Mouse (Mus musculus): ENCODE results near the gene Zcchc7. TPM values are rescaled to one million over a fixed set of nuclear protein-coding genes. Genes with fewer than 3 reads are reported as not detected.
"Not testable (repeated sequence)": the region's sequence is repeated elsewhere in the genome, so short reads cannot be mapped to it uniquely, and the experiment has no call there.

The Zcchc7 gene
- total RNA-seq, 2 experiments from 2014 or later = 68.9 to 70.7 TPM

DNA sequence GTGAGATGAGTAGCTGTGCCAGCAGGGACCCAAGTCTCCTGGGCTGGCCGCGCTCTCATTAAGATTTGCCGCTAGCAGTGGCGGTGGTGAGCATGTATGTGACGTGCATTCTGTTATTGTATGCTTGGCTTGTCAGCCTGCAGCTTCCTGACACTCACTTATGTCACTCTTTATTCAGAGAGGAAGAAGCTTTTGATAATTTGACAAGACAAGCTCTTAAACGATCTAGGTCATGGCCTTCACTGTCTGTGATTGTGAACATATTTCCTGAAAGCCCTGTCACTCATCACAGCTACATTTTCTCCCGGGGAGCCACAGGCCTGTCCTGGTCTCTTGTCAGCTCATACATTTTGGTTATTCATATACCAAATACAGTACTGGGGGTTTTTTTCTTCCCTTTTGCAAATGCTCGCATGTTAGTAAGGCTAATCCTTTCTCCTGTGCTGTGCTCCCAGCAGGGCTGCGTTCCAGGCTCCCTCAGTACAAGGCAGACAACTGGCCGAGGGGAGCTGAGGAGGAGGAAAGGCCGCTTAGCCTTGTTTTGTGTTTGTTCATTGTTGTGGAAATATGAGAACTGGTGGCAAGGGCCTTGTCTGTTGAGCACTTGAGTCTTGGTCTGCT is 150.1 kb downstream of the Zcchc7 start:
- peak; percentile 67 for DNase-seq
- intact Hi-C loops (cut with DNase I) = loop anchor here (10.0 kb wide), 1 partner anchor 151 kb away; the partner anchor contains the start of gene Zcchc7

DNA sequence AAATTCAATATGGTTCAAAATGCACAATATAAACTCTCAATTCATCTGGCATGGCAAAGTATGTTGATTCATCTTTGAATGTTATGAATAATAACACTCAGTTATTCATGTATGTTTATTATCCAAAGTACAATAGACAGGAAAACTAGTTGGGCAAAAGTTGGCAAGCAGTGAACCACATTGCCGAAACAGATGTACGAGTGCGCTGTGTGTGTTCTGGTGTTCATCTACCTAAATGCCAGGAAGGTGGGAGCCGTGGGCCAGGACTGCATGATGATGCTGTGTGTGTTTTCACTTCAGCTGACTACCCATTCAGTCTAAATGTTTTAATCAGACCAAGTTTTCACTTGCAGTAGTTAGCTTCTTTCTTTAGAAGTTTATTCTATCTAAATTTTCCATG is 150.7 kb downstream of the Zcchc7 start:
- intact Hi-C loops (cut with DNase I) = loop anchor here (10.0 kb wide), 1 partner anchor 152 kb away; the partner anchor contains the start of gene Zcchc7

DNA sequence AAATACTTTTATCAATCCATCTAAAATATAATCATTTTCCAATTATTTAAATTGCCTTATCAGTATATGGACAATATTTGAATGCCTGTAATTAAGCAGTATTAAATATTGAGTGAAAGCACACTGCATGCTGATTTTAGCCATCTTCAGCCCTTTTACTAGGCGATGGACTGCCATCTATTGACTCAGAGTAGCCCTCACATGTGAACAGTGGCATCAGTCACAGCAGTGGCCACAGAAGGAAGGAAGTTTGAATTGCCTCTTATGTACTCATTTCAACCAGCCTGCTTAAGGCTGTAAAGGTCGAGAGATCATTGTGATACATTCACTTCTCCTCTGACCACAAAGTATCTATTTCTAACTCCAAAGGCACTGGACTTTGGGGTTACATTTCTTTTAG is 154.4 kb downstream of the Zcchc7 start:
- peak; percentile 3 for DNase-seq
- intact Hi-C loops (cut with DNase I) = no loop called here

More for the DNA sequence above, 150.7 kb downstream of the Zcchc7 start:
- DNase-seq = peak; percentile 6

DNA sequence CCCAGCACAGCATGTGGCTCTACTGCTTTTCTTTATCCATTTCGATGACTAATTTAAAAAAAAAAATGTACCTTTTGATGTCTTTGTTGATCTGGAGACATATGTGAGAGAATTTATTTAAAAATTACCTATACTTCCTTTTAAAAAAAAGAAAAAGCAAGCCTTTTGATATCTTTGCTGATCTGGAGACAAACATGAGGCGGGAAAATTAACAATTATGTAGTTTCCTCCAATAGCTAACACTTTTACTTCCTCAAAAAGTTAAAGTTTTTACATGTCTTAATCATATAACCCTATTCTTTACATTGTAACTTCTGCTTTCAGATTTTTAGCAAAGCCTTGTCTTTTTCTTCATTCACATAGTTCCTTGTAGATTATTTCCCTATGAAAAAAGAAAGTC is 155.2 kb downstream of the Zcchc7 start:
- DNase-seq = no peak
- intact Hi-C loops (cut with DNase I) = no loop called here

DNA sequence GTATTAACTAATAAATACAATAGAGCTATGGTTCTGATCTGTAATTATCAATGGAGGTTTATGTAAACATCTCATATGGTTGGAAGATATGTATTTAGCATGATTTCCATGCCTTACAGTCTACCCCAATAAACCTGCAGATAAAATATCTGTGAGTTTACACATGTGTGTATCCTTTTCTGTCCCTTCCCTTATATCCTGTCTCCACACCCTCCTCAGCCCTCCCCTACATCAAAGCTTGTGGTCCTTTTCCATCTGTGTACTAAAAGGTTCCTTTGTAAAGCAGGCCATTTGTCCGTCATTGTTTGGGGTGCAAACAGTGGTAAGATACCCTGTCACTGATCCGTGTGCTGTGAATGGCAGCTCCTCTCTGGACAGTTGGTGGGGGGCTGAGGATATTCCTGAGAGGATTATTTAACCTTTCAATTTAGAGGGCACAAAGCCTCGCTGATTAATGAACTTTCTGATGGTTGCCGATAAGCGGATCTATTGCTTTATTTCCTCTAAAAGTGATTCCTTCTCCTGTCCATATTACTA is 161.7 kb downstream of the Zcchc7 start:
- intact Hi-C loops (cut with DNase I) = no loop called here
- no peak for DNase-seq

DNA sequence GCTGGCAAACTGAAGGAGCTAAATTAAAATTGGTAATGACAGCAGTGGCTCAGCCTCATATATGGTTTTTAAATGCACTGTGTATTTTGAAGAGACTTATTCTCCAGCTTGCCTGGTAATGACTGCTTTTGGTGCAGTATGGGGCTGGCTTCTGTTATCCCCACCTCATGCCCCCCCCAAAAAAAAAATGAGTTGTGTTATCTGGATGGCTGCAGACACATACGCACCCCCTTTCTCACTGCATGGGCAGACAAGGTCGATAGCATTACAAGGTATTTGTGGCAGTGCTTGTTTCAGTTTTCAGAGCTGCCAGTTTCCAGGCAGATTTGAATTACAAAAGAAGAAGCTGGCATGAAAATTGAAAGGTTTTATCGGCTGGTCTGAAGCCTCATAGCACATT is 162.2 kb downstream of the Zcchc7 start:
- DNase-seq = no peak
- intact Hi-C loops (cut with DNase I) = no loop called here

DNA sequence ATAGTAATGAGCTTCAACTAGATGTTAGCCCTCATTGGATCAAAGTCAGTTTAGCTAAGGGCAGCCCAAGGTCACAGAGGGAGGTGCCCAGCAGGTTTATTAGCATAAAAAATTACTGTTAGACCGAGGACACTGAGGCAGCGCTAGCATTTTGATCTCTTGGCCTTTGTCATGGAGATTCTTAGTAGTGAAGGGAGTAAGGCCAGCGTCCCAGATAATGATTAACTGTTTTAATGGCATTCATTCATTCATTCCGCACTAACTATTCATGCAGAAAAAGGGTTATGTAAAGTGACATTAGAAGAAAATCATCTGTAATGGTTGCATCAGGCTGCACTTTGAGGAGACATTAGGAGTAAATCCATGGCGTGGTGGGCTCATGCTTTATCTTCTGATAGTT is 165.2 kb downstream of the Zcchc7 start:
- intact Hi-C loops (cut with DNase I) = no loop called here

DNA sequence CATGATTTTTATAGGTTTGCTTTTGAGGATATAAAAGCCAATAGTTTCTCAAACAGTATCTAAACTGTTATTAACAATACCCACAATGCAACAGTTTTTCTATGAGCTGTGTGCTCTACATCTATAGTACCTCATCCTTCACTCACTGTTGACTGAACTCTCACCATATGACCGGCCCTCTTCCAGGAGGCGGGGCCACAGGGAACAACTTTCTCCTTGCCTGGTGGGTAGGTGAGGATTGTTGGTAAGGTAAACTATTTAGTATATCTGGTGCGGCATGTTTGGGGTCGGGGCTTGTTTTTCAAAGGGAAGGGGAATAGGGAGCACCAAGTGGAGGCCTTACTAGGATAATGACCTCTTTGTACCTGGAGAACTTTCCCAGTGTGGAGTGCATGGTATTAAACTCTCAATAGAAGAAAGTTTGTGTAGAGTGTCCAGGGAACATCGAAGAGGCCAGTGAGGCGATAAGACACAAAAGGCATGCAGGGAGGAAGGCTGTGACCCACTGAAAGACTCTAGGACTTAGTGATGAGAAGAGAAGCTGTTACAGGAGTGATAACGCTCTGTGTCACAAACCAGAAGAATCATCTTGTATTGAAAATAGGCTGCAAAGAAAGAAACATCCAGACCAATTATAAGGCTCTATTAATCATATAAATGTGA is 166.9 kb downstream of the Zcchc7 start:
- no peak for DNase-seq
- intact Hi-C loops (cut with DNase I) = no loop called here

More for the DNA sequence above, 165.2 kb downstream of the Zcchc7 start:
- no peak for DNase-seq

DNA sequence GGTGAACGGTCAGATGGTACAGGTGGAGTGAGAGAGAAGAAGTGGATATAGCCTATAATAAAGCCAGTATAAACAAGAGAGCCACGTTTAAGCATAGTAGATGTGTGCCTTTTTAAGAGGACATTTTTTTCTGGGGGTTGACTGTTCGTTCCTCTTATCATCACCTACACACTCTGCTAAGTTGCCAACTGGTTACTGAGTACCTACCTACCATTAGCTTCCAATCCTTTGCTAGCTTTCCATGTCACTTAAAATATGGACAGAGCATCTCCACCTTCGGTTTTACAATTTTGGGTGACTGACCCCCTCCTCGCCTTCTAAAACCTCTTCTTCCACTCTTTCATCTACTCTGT is 167.4 kb downstream of the Zcchc7 start:
- no peak for DNase-seq
- intact Hi-C loops (cut with DNase I) = no loop called here

DNA sequence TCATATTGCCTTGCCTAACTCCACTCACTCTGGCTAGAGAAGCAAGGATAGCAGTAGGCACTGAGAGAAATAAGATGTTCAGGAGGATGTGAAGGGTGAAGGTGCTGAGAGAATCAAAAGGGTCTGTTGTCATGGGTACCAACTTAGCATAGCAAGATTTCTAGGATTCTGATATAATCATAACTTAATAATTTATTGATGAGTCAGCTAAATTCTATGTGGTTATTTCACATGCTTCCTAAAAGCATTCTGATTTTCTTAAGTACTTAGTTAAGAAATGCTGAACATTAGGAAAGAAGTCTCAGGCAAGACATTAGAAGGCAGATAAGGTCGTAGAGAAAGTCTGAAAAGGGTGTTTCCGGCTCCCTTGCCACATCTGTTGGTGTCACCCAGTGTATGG is 172.3 kb downstream of the Zcchc7 start:
- intact Hi-C loops (cut with DNase I) = no loop called here
- DNase-seq = no peak

DNA sequence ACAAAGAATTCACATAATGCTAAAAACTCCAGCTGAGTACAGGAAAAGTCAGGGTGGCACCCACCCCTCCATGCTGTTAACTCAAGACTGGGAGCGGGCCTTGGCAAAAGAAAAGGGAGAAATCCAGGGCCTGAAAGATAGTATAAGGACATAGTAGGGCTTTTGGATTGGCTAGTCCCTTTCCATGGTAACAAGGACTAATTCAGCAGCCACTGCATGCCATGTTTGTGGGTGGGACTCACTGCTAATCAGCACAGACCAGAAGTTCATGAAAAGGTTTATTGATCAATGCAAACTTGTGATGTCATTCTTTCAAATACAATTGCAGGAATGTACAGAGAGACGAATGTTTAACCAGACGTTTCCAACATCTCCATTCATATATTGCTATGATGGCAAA is 173.1 kb downstream of the Zcchc7 start:
- intact Hi-C loops (cut with DNase I) = no loop called here
- no peak for DNase-seq

DNA sequence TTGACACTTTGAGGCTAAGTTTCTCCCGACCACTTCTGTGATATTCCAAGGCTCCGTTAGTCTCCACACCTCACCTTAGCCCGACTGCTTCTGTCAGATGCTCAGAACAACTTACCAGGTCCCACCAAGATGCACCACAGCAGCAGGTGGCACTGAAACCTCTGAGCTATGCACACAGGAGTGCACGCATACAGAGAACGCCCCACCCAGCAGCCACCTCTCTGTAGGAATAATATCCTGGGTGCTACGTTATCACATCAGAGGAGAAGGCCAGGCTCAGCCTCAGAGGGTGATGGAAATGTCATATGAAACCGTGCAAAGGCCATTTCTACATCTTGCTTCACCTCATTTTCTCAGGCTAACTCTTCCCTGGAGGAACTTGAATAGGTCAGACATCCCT is 174.7 kb downstream of the Zcchc7 start:
- no peak for DNase-seq
- intact Hi-C loops (cut with DNase I) = no loop called here

DNA sequence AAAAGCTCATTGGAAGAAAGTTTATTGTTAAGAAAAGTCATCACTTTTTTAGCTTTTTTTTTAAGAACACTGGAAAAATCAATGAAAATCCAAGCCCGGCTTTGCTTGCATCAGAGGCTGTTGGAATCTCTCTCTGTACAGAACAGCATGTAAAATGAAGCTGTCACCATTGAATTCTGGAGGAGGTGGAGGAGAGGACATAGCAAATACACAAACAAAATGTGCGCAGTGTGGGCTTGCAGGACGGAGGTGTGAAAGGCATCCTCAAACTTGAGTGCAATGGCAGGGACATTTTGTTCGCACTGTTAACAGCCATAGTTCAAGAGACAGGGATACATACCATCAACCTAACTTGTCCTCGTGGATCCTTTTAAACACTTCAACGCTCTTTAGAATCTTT is 176.1 kb downstream of the Zcchc7 start:
- no peak for DNase-seq
- intact Hi-C loops (cut with DNase I) = no loop called here

DNA sequence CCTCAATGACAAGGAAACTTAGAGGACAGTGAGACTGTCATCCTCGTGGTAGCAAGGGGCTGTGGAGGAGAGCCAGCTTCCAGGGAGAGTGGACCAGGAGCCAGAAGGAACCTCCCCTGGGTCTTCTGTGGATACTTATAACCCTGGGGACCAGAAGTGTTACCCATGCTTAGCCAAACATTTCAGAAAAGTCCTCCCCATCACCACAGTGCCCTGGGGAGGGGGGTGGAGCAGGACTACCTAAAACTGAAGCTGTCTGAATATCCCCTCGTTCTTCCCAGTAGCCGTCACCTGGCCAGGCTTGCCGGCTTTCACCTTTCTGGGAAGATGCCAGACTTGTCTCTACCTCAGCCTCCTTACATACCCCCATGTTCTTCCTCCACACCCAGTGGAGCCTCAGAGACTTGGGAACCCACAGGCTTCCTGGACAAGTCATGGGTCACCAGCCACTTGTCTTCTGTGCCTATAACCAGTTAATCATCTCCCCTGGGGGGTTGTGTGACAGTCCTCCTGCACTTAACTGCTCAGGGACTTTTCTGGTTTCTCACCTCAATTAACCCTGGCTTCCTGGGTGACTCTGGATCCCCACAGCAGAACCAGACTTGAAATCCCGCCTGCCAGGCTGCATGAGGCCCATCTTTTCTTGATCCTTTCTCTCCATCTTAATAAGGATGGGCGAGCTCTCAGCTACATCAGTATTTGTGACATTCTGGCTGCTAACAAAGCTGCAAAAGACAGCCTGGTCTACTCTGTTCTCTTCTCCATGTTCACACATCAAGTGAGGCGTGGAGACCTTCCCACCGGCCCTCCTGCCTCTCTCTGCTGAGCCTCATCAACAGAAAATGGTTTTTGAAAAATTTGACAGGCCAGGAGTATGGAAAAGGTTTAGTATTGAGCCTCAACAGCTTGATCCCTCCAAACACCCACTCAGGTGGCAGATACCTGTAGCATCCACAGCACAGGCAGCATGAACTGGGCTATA is 183.0 kb downstream of the Zcchc7 start:
- no peak for DNase-seq
- intact Hi-C loops (cut with DNase I) = no loop called here

DNA sequence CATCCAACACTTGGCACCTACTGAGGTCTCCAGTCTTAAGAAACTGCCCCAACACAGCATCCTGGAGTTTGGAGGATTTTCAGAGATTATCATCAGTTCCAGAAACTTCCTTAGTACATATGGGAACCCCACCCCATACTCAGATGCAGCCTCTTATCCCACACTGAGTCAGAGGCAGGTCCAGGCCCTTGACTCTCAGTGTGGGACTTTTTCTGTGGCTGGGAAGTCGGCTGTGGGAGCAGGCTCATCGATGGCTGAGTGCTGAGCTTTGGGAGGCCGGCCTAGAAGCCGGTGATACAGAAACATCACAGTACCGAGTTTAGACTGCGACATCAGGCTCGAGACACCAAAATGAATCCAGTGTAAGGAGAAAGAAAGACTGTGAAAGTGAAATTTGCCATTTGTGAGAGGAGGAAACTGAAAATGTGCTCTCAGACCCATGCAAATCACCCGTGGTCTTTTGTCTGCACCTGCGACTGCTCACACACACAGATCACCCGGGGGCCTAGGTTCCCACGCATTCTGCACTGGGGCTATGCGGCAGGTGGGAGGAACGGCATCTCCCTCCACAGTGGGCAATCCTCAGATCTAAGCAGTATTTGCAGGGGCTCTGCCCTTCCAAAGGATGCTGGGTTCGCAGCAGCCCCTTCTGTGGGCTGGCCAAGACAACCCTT is 184.0 kb downstream of the Zcchc7 start:
- DNase-seq = no peak
- intact Hi-C loops (cut with DNase I) = no loop called here

DNA sequence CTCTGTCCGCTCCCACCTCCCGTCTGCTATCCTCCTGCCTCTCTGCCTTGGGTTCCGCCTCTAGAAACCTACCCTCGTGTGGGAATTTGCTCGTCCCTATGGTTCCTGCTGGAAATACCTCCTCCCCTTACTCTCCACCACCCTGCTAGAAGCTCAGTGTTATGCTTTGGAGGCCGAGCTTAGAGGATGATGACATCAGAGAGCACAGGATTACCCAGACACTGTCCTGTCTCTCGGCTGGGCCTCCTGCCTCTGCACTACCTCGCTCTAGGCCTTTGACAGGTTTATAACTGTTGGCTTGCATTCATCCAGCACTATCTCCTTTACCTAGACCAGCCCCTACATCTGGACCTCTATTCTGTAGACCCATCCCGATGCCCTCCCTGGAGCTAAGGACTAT is 184.6 kb downstream of the Zcchc7 start:
- intact Hi-C loops (cut with DNase I) = no loop called here
- no peak for DNase-seq

DNA sequence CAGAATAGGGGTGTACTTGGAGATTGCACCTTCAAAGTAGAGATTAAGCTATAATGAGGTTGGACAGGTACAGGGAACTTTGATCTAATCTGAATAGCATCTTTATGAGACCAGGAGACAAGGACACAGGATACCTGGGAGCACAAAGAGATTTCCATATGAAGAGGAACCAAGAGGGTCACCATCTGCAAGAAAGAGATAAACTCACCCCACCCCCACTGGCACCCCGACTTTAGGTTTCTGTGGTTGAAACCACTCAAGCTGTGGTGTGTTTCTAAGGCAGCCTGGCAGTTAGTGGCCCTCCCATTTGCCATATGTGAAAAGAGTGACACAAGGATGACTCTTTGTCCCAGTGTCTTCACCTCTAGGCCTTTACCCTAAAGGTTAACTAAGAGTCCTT is 186.6 kb downstream of the Zcchc7 start:
- intact Hi-C loops (cut with DNase I) = no loop called here
- no peak for DNase-seq

DNA sequence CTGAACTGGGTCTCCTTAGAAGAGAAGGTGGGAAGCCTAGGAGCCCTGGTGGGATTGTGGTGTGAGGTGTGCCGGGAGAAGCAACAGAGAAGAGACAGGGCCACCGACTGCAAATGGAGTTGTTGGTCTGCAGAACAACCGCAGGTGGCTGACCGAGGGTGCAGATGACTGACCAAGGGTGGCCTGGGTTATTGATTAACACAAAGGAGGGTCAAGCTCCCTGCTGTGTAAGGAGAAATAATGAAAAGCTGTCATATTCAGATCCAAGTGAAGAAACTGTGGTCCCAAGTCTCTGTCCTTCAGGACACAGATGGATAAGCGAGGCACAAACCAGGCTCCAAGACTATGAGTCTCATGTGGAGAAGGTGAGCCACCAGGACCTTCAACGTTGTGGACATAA is 187.8 kb downstream of the Zcchc7 start:
- intact Hi-C loops (cut with DNase I) = no loop called here
- no peak for DNase-seq

DNA sequence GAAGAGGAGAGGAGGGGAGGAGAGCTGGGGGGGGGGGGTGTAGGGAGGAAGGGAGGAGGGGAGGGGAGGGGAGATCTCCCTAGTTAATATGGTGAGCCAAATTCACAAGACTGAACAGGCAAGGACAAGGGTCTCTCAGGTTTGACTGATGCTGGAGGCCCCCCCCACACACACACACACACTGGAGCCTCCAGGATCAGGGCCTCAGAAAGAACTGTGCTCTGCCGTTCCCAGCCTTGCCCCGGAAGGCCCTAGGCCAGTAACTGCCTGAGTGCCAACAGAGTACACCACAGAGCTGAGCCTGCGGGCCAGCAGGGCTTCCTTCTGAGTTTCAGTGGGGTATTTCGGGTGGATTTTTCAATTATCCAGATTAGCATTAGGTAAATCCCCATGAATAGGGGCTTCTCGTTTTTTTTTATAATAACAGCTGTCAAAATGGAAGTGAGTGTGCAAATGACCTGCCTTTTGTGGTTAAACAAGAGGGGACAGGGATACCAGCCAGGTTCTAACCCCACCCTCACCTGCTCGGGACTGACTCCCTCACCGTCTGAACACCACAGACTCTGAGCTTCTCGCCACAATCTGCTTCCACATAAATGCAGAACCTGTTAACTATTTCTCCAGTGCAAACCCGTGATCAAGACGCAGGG is 188.9 kb downstream of the Zcchc7 start:
- no peak for DNase-seq
- intact Hi-C loops (cut with DNase I) = no loop called here

DNA sequence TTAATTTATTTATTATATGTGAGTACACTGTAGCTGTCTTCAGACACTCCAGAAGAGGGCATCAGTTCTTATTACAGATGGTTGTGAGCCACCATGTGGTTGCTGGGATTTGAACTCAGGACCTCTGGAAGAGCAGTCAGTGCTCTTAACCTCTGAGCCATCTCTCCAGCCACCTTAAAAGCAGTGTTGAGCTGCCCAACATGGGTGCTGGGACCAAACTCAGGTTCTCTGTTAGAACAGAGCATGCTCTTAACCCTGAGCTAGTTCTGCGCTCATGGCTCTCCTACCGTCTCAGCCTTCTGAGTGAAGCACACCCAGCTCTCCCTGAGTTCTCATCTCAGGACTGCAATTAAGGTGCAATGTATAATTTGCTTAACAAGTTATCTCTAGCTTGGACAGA is 190.4 kb downstream of the Zcchc7 start:
- DNase-seq; intact Hi-C loops (cut with DNase I): not testable (repeated sequence)

All from left cerebral cortex, postnatal 4 days (tissue).